Mouse (Mus musculus): Measurements from ENCODE around the gene Vtn.

DNA sequence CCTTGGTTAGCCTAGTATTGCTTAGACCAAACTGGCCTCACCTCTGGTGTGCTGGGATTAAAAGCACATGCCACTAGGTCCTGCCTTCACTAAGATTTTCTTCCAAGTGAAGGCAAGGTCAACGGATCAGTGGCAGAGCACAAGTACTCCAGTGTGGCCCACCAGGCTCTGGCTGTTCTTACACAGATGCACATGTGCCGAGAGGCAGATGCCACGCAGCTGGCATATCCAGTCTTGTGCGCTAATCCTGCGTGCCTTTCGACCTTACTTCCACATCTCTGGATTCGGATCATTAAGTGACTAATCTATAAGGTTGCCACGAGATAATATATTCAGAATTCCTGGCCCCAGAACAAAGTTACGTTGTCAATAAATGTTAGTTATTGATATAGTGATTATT lies 33.8 kb upstream of the Vtn start:
- TF ChIP-seq CTCF (IDR thresholded peaks at IDR 0.05) (no peak), POLR2A (IDR thresholded peaks at IDR 0.05; ENCODE audit: insufficient read depth, low read depth, low read length) (no peak), EP300 (IDR thresholded peaks at IDR 0.05; ENCODE audit: insufficient read depth, low read depth, low read length) (no peak)
